Mouse (Mus musculus) bone marrow, adult 2 months (tissue): ENCODE results near the gene Palld. TPM values are rescaled to one million over a fixed set of nuclear protein-coding genes. Genes with fewer than 3 reads are reported as not detected.

Experiments
- H3K27ac ChIP-seq: fragments of 200-500 bp; 2 replicates; pipeline ENCODE4 v1.5.1; 2012; ENCODE audit warnings: low read depth, mild to moderate bottlenecking, control low read depth, inconsistent platforms, low read length; ENCODE audit not compliant: control insufficient read depth, poor library complexity, insufficient read depth
- H3K4me1 ChIP-seq: fragments of 200-500 bp; 2 replicates; pipeline ENCODE4 v1.6.1; 2011; ENCODE audit warnings: low read length; ENCODE audit not compliant: control insufficient read depth, insufficient read depth
- H3K4me3 ChIP-seq: fragments of 200-500 bp; replicated peaks from 2 replicates; pipeline ENCODE3; 2011; ENCODE audit warnings: mild to moderate bottlenecking, low read depth, low read length, control low read depth; ENCODE audit not compliant: control insufficient read depth
- CTCF ChIP-seq: fragments of 200-500 bp; IDR thresholded peaks from 2 replicates; pipeline ENCODE4 v1.5.1; 2011; ENCODE audit warnings: low read length, control low read depth; ENCODE audit not compliant: control insufficient read depth, insufficient read depth
- POLR2A ChIP-seq: fragments of 200-500 bp; IDR thresholded peaks from 2 replicates; pipeline ENCODE4 v1.6.1; 2011; ENCODE audit warnings: low read depth, mild to moderate bottlenecking, control low read depth, low read length, borderline replicate concordance; ENCODE audit not compliant: control insufficient read depth
- WGBS: fragments of 180-500 bp; shearing (Covaris S2); methylation state at CpG from one replicate; pipeline ENCODE4 v1.1.7; 2018; 5-methylcytosine and 5-hydroxymethylcytosine counted together
- polyA plus RNA-seq: library from polyadenylated mRNA; stranded (reverse); fragments of >200 nt; gene quantifications from 2 replicates; pipeline ENCODE4 v1.2.4, GENCODE M21; 2011; ENCODE audit warnings: low replicate concordance; ENCODE audit not compliant: missing spikeins, insufficient read depth, insufficient read length

Gene Palld
- polyA plus RNA-seq, 1 experiment: 33.7 TPM

- Histone ChIP-seq H3K4me1 (no peaks in the 10 kb centered on the region), H3K4me3 (no peak overlapping the region), H3K27ac (no peak overlapping the region)
- TF ChIP-seq CTCF (no peak), POLR2A (no peak)
- 76% methylated on average over 9 of the region's 9 CpGs for WGBS
Measured at GRCm38 (mm10) chr8:61700932-61701681, 201.4 kb downstream of the Palld start.

GRCm38 (mm10) chr8:61700298-61700697 lies 202.2 kb downstream of the Palld start:
- no peak overlapping the region for H3K27ac ChIP-seq
- H3K4me3 ChIP-seq: no peak overlapping the region
- TF ChIP-seq CTCF: no peak
- no peak for TF ChIP-seq POLR2A
- 64% methylated on average over 1 of the region's 1 CpGs for WGBS
- no peaks in the 10 kb centered on the region for H3K4me1 ChIP-seq

- Histone ChIP-seq H3K4me3 (no peak overlapping the region), H3K27ac (no peak overlapping the region), H3K4me1 (no peaks in the 10 kb centered on the region)
- WGBS: 74% methylated on average over 2 of the region's 2 CpGs
- TF ChIP-seq CTCF: no peak
- no peak for TF ChIP-seq POLR2A
Measured at GRCm38 (mm10) chr8:61698959-61699358, 203.5 kb downstream of the Palld start.

- TF ChIP-seq CTCF (no peak), POLR2A (no peak)
- Histone ChIP-seq H3K4me1 (no peaks in the 10 kb centered on the region), H3K4me3 (no peak overlapping the region), H3K27ac (no peak overlapping the region)
- 83% methylated on average over 7 of the region's 7 CpGs for WGBS
Measured at GRCm38 (mm10) chr8:61697728-61698385, 204.6 kb downstream of the Palld start.

GRCm38 (mm10) chr8:61696846-61697455 lies 205.5 kb downstream of the Palld start:
- TF ChIP-seq CTCF: no peak
- no peak for TF ChIP-seq POLR2A

GRCm38 (mm10) chr8:61695416-61695815 lies 207.1 kb downstream of the Palld start:
- H3K4me3 ChIP-seq: no peak overlapping the region
- no peak overlapping the region for H3K27ac ChIP-seq
- no peaks in the 10 kb centered on the region for H3K4me1 ChIP-seq
- 47% methylated on average over 1 of the region's 1 CpGs for WGBS
- TF ChIP-seq CTCF: no peak
- no peak for TF ChIP-seq POLR2A

More at GRCm38 (mm10) chr8:61696846-61697455, 205.5 kb downstream of the Palld start:
- H3K4me1 ChIP-seq: no peaks in the 10 kb centered on the region
- H3K27ac ChIP-seq: no peak overlapping the region
- WGBS: 74% methylated on average over 2 of the region's 2 CpGs
- H3K4me3 ChIP-seq: no peak overlapping the region

- Histone ChIP-seq H3K4me3 (no peak overlapping the region), H3K4me1 (no peaks in the 10 kb centered on the region), H3K27ac (no peak overlapping the region)
- 80% methylated on average over 4 of the region's 4 CpGs for WGBS
- TF ChIP-seq POLR2A (no peak), CTCF (no peak)
Measured at GRCm38 (mm10) chr8:61692866-61693265, 209.6 kb downstream of the Palld start.

GRCm38 (mm10) chr8:61692129-61692528 lies 210.4 kb downstream of the Palld start:
- H3K4me3 ChIP-seq: no peak overlapping the region
- TF ChIP-seq CTCF: no peak
- no peak for TF ChIP-seq POLR2A
- no peak overlapping the region for H3K27ac ChIP-seq
- H3K4me1 ChIP-seq: no peaks in the 10 kb centered on the region
- 77% methylated on average over 3 of the region's 3 CpGs for WGBS
